In genomic region chr11:97441658-97442125, GRCm38 (mm10) we compare ENCODE assay signal across 7 mouse cellular contexts. TPM values are rescaled to one million over a fixed set of nuclear protein-coding genes. Genes with fewer than 3 reads are reported as not detected.
A peak's percentile ranks its signal among the peaks of the same experiment; 100 is the strongest.
DNase-seq lines count a peak whose midpoint lies in the region; ATAC-seq and TF ChIP-seq lines count a peak whose summit lies in the region.

No protein-coding gene starts in this region.

- H3K27ac ChIP-seq in midbrain, embryonic 10.5 days (replicated peaks), result peak overlapping the region; percentile 39
- no peak overlapping the region for H3K27ac ChIP-seq in midbrain, postnatal 0 days (ENCODE audit: low read depth, low read length)
- peak overlapping the region; percentile 8; the same call in 1 of the 2 replicates for H3K27ac ChIP-seq in intestine, embryonic 15.5 days

- no peak overlapping the region for H3K9ac ChIP-seq in midbrain, postnatal 0 days (replicated peaks; ENCODE audit: low read length, poor library complexity, severe bottlenecking)
- 0 out of 2 replicates have a peak overlapping the region, but pooled peaks have one; percentile 77 for H3K9ac ChIP-seq in intestine, embryonic 15.5 days

- no peak overlapping the region for H3K4me2 ChIP-seq in midbrain, postnatal 0 days (ENCODE audit: low read depth, low read length, poor library complexity, severe bottlenecking)
- H3K4me2 ChIP-seq in intestine, embryonic 15.5 days (replicated peaks), result peak overlapping the region; percentile 78

- H3K36me3 ChIP-seq in midbrain, embryonic 10.5 days, result no peaks in the 10 kb centered on the region
- H3K36me3 ChIP-seq in midbrain, postnatal 0 days (ENCODE audit: insufficient read depth, low read length), result peaks cover 24% of the 10 kb centered on the region
- H3K36me3 ChIP-seq in intestine, embryonic 15.5 days, result 0 out of 2 replicates have a peak, but pooled peaks cover 10% of the 10 kb centered on the region

- ATAC-seq in midbrain, postnatal 0 days (ENCODE audit: low FRiP score), result no peak
- ATAC-seq in common myeloid progenitor, adult 5-6 weeks (replicated peaks; ENCODE audit: low read depth, poor library complexity, severe bottlenecking), result peak; percentile 46
- no peak for ATAC-seq in intestine, embryonic 15.5 days
- ATAC-seq in megakaryocyte-erythroid progenitor cell, adult 5-6 weeks (replicated peaks; ENCODE audit: low FRiP score, low TSS enrichment, poor library complexity, severe bottlenecking), result 0 out of 2 replicates have a peak, but pooled peaks have one; percentile 6

- peak; percentile 34 for DNase-seq in midbrain, embryonic 10.5 days (ENCODE audit: low spot score)
- no peak for DNase-seq in midbrain, postnatal 0 days (ENCODE audit: low spot score)
- no peak for DNase-seq in ovary, postnatal 10 days (ENCODE audit: low spot score)
- no peak for DNase-seq in natural killer cell, adult 2 months (ENCODE audit: low spot score in 2 of 2)

- H3K4me3 ChIP-seq in midbrain, embryonic 10.5 days, result peak overlapping the region; percentile 57
- no peak overlapping the region for H3K4me3 ChIP-seq in midbrain, postnatal 0 days (ENCODE audit: low read depth, low read length)
- peak overlapping the region; percentile 72 for H3K4me3 ChIP-seq in intestine, embryonic 15.5 days (replicated peaks)

- H3K4me1 ChIP-seq in midbrain, embryonic 10.5 days, result peaks cover 80% of the 10 kb centered on the region
- H3K4me1 ChIP-seq in midbrain, postnatal 0 days (ENCODE audit: insufficient read depth, low read length), result no peaks in the 10 kb centered on the region
- peaks cover 58% of the 10 kb centered on the region for H3K4me1 ChIP-seq in intestine, embryonic 15.5 days (replicated peaks)

- H3K9me3 ChIP-seq in midbrain, embryonic 10.5 days (replicated peaks), result no peaks in the 10 kb centered on the region
- no peaks in the 10 kb centered on the region for H3K9me3 ChIP-seq in midbrain, postnatal 0 days (ENCODE audit: low read length)
- no peaks in the 10 kb centered on the region for H3K9me3 ChIP-seq in intestine, embryonic 15.5 days

- peaks cover 70% of the 10 kb centered on the region for H3K27me3 ChIP-seq in midbrain, embryonic 10.5 days (ENCODE audit: low read depth, poor library complexity, severe bottlenecking)
- H3K27me3 ChIP-seq in midbrain, postnatal 0 days (ENCODE audit: insufficient read depth, low read length), result no peaks in the 10 kb centered on the region; the same call in 1 of the 2 replicates
- 0 out of 2 replicates have a peak, but pooled peaks cover 6% of the 10 kb centered on the region for H3K27me3 ChIP-seq in intestine, embryonic 15.5 days (replicated peaks)

- WGBS in midbrain, embryonic 10.5 days, result 10% methylated on average over 3 of the region's 3 CpGs
- WGBS in midbrain, postnatal 0 days, result 4% methylated on average over 3 of the region's 3 CpGs
- WGBS in intestine, embryonic 15.5 days, result 9% methylated on average over 3 of the region's 3 CpGs

- no peak for TF ChIP-seq CTCF in midbrain, postnatal 0 days (IDR thresholded peaks at IDR 0.05)

RNA-seq across cellular contexts. Expression of gene Arhgap23, which starts 26.4 kb away (rescaled TPM):
- 1.9 and 2.3 TPM in 2 replicates for polyA plus RNA-seq in midbrain, embryonic 10.5 days (2016; fragmentation: Nextera tagmentation; extraction: Ambion mirVana)
- total RNA-seq in midbrain, postnatal 0 days (2014; rRNA removed), result 80.2 and 80.9 TPM in 2 replicates
- 9.2 and 9.6 TPM in 2 replicates for polyA plus RNA-seq in midbrain, postnatal 0 days (2015; fragmentation: Nextera tagmentation; extraction: Ambion mirVana)
- 6.2 and 9.6 TPM in 2 replicates for total RNA-seq in common myeloid progenitor, adult 5-6 weeks (2017)
- polyA plus RNA-seq in intestine, embryonic 15.5 days (2015; fragmentation: Nextera tagmentation; extraction: Ambion mirVana), result 4.2 and 4.6 TPM in 2 replicates
- total RNA-seq in megakaryocyte-erythroid progenitor cell, adult 5-6 weeks (2014; fragmentation: Nextera tagmentation), result 18.4 and 22.3 TPM in 2 replicates
- 3.9 and 14.5 TPM in 2 replicates for total RNA-seq in megakaryocyte-erythroid progenitor cell, adult 5-6 weeks (2017)

RNA-seq across cellular contexts. Expression of gene 4933428G20Rik, which starts 58.4 kb away (rescaled TPM):
- polyA plus RNA-seq in midbrain, embryonic 10.5 days (2016; fragmentation: Nextera tagmentation; extraction: Ambion mirVana), result 0.25 and 0.28 TPM in 2 replicates
- 0.28 TPM in 1 of 2 replicates, not detected in the other for total RNA-seq in midbrain, postnatal 0 days (2014; rRNA removed)
- polyA plus RNA-seq in midbrain, postnatal 0 days (2015; fragmentation: Nextera tagmentation; extraction: Ambion mirVana), result 0.34 and 0.91 TPM in 2 replicates
- not detected in 2 replicates for total RNA-seq in common myeloid progenitor, adult 5-6 weeks (2017)
- polyA plus RNA-seq in intestine, embryonic 15.5 days (2015; fragmentation: Nextera tagmentation; extraction: Ambion mirVana), result 0.47 and 0.55 TPM in 2 replicates
- not detected in 2 replicates for total RNA-seq in megakaryocyte-erythroid progenitor cell, adult 5-6 weeks (2014; fragmentation: Nextera tagmentation)
- not detected in 2 replicates for total RNA-seq in megakaryocyte-erythroid progenitor cell, adult 5-6 weeks (2017)

Comparison
In these comparisons a context has a peak if more than half of its experiments do, and no peak if none do; other contexts are left out.
1. ATAC-seq: peak in common myeloid progenitor, adult 5-6 weeks (single experiment) and megakaryocyte-erythroid progenitor cell, adult 5-6 weeks (single experiment); none in midbrain, postnatal 0 days (single experiment) and intestine, embryonic 15.5 days (single experiment).